Mouse (Mus musculus): Measurements from ENCODE around the gene Ccdc102a. TPM values are rescaled to one million over a fixed set of nuclear protein-coding genes. Genes with fewer than 3 reads are reported as not detected.

Gene Ccdc102a
- polyA plus RNA-seq, 1 experiment from 2014 or later, result 1.3 TPM

GRCm38 (mm10) chr8:94950046-94950445, 32.1 kb upstream of the Ccdc102a start:
- WGBS (ENCODE audit: insufficient replicate concordance), result 19% methylated on average over 4 of the region's 4 CpGs
- ATAC-seq (peak; percentile 58; the same call in 1 of the 2 replicates), DNase-seq (peak; percentile 79)
- Histone ChIP-seq H3K27ac (ENCODE audit: low read depth) (no peak overlapping the region), H3K4me2 (ENCODE audit: low read depth, low read length) (no peak overlapping the region), H3K36me3 (replicated peaks; ENCODE audit: insufficient read depth, low read length) (no peaks in the 10 kb centered on the region), H3K4me1 (ENCODE audit: insufficient read depth) (peaks cover 15% of the 10 kb centered on the region), H3K27me3 (ENCODE audit: insufficient read depth, low read length) (peaks cover 4% of the 10 kb centered on the region; the same call in 1 of the 2 replicates), H3K9ac (replicated peaks) (no peak overlapping the region), H3K4me3 (ENCODE audit: low read depth, low read length) (no peak overlapping the region), H3K9me3 (ENCODE audit: low read length) (no peaks in the 10 kb centered on the region)
- TF ChIP-seq EP300 (IDR thresholded peaks at IDR 0.05; ENCODE audit: low read depth), result no peak
- TF ChIP-seq CTCF (IDR thresholded peaks at IDR 0.05; ENCODE audit: low read depth), result peak; percentile 99

DNA sequence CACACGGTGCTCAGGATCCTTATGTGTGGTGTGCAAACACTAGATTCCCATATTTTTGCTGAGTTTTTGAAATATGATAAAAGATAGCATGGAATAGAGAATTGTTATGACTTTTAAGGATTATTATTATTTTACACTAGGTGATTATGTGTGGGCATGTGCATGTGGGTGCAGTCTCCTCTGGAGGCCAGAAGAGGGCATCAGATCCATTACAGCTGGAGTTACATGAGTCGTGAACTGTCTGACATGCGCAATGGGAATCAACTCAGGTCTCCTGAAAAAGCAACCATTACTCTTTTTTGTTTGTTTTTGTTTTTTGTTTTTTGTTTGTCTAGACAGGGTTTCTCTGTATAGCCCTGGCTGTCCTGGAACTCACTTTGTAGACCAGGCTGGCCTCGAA, 31.1 kb upstream of the Ccdc102a start:
- DNase-seq, result no peak
- no peak overlapping the region for H3K4me3 ChIP-seq (ENCODE audit: low read depth, low read length)
- H3K9ac ChIP-seq (replicated peaks), result no peak overlapping the region
- no peak overlapping the region for H3K4me2 ChIP-seq (ENCODE audit: low read depth, low read length)
- H3K36me3 ChIP-seq (replicated peaks; ENCODE audit: insufficient read depth, low read length), result no peaks in the 10 kb centered on the region
- no peak for ATAC-seq
- no peak for TF ChIP-seq EP300 (IDR thresholded peaks at IDR 0.05; ENCODE audit: low read depth)
- TF ChIP-seq CTCF (IDR thresholded peaks at IDR 0.05; ENCODE audit: low read depth), result peak; percentile 44
- peaks cover 4% of the 10 kb centered on the region; the same call in 1 of the 2 replicates for H3K27me3 ChIP-seq (ENCODE audit: insufficient read depth, low read length)
- H3K4me1 ChIP-seq (ENCODE audit: insufficient read depth), result peaks cover 5% of the 10 kb centered on the region
- whole genome bisulfite sequencing (ENCODE audit: insufficient replicate concordance), result 76% methylated on average over 4 of the region's 4 CpGs
- no peak overlapping the region for H3K27ac ChIP-seq (ENCODE audit: low read depth)
- no peaks in the 10 kb centered on the region for H3K9me3 ChIP-seq (ENCODE audit: low read length)

- no peaks in the 10 kb centered on the region for H3K36me3 ChIP-seq (replicated peaks; ENCODE audit: insufficient read depth, low read length)
- peaks cover 4% of the 10 kb centered on the region; the same call in 1 of the 2 replicates for H3K27me3 ChIP-seq (ENCODE audit: insufficient read depth, low read length)
- no peak for TF ChIP-seq CTCF (IDR thresholded peaks at IDR 0.05; ENCODE audit: low read depth)
- no peak for TF ChIP-seq EP300 (IDR thresholded peaks at IDR 0.05; ENCODE audit: low read depth)
- no peak overlapping the region for H3K9ac ChIP-seq (replicated peaks)
- ATAC-seq, result no peak
- 81% methylated on average over 4 of the region's 4 CpGs for whole genome bisulfite sequencing (ENCODE audit: insufficient replicate concordance)
- H3K9me3 ChIP-seq (ENCODE audit: low read length), result no peaks in the 10 kb centered on the region
- H3K4me3 ChIP-seq (ENCODE audit: low read depth, low read length), result no peak overlapping the region
- H3K27ac ChIP-seq (ENCODE audit: low read depth), result no peak overlapping the region
- no peaks in the 10 kb centered on the region for H3K4me1 ChIP-seq (ENCODE audit: insufficient read depth)
- no peak overlapping the region for H3K4me2 ChIP-seq (ENCODE audit: low read depth, low read length)
- DNase-seq, result no peak
These were observed 30.5 kb upstream of the Ccdc102a start for GRCm38 (mm10) chr8:94948421-94948820.

DNA sequence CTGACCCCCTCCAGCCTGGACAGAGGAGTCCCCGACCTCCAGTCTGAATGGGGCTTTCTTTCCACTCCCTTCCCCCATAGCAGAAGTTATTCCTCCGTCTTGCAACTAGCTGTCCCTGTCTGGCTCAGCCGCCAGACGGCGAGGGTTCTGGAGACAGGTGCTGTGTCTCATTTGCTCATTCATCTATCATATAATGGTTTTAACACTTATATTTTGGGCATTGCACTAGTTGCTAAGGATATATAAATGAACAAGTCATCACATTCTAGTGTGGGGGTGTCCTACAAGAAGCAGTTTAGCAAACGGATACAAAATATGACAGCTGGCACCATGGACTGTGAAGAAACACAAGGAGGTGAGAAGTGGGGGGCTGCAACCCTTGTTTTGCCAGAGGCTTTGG, 27.3 kb upstream of the Ccdc102a start:
- H3K36me3 ChIP-seq (replicated peaks; ENCODE audit: insufficient read depth, low read length), result no peaks in the 10 kb centered on the region
- H3K9ac ChIP-seq (replicated peaks), result no peak overlapping the region
- no peak overlapping the region for H3K4me2 ChIP-seq (ENCODE audit: low read depth, low read length)
- H3K4me3 ChIP-seq (ENCODE audit: low read depth, low read length), result no peak overlapping the region
- no peaks in the 10 kb centered on the region for H3K9me3 ChIP-seq (ENCODE audit: low read length)
- TF ChIP-seq CTCF (IDR thresholded peaks at IDR 0.05; ENCODE audit: low read depth) (no peak), EP300 (IDR thresholded peaks at IDR 0.05; ENCODE audit: low read depth) (no peak)
- DNase-seq, result no peak
- no peaks in the 10 kb centered on the region for H3K4me1 ChIP-seq (ENCODE audit: insufficient read depth)
- WGBS (ENCODE audit: insufficient replicate concordance), result 68% methylated on average over 6 of the region's 6 CpGs
- H3K27me3 ChIP-seq (ENCODE audit: insufficient read depth, low read length), result peaks cover 4% of the 10 kb centered on the region; the same call in 1 of the 2 replicates
- no peak for ATAC-seq
- no peak overlapping the region for H3K27ac ChIP-seq (ENCODE audit: low read depth)

- 18% methylated on average over 6 of the region's 6 CpGs for WGBS (ENCODE audit: insufficient replicate concordance)
- no peaks in the 10 kb centered on the region for H3K9me3 ChIP-seq (ENCODE audit: low read length)
- H3K9ac ChIP-seq (replicated peaks), result no peak overlapping the region
- H3K4me3 ChIP-seq (ENCODE audit: low read depth, low read length), result no peak overlapping the region
- H3K4me1 ChIP-seq (ENCODE audit: insufficient read depth), result no peaks in the 10 kb centered on the region
- ATAC-seq (peak; percentile 27; the same call in 1 of the 2 replicates), DNase-seq (peak; percentile 85)
- no peaks in the 10 kb centered on the region for H3K36me3 ChIP-seq (replicated peaks; ENCODE audit: insufficient read depth, low read length)
- no peak overlapping the region for H3K27ac ChIP-seq (ENCODE audit: low read depth)
- no peak for TF ChIP-seq EP300 (IDR thresholded peaks at IDR 0.05; ENCODE audit: low read depth)
- TF ChIP-seq CTCF (IDR thresholded peaks at IDR 0.05; ENCODE audit: low read depth), result peak; percentile 97
- peaks cover 4% of the 10 kb centered on the region; the same call in 1 of the 2 replicates for H3K27me3 ChIP-seq (ENCODE audit: insufficient read depth, low read length)
- H3K4me2 ChIP-seq (ENCODE audit: low read depth, low read length), result no peak overlapping the region
These were observed 24.7 kb upstream of the Ccdc102a start for GRCm38 (mm10) chr8:94942566-94942965.

DNA sequence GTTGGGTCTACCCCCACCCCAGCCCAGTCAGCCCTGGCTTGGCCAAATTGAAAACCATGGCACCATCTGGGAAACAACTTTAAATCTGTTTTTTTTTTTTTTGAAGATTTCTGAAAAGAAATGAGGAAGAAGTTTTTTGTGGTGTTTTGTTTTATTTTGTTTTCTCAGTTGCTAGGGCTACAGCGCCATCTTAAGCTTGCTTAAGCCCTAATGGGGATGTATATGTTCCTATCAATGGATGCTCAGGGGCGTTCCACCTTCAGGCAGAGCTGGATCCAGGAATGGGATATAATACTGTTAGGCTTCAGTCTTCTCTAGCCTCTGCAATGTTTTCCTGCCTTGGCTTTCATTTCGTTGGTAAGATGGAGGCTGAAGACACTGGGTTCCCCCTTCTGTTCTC, 17.3 kb upstream of the Ccdc102a start:
- ATAC-seq, result no peak
- TF ChIP-seq CTCF (IDR thresholded peaks at IDR 0.05; ENCODE audit: low read depth) (no peak), EP300 (IDR thresholded peaks at IDR 0.05; ENCODE audit: low read depth) (no peak)
- DNase-seq, result no peak
- no peaks in the 10 kb centered on the region for H3K9me3 ChIP-seq (ENCODE audit: low read length)
- 68% methylated on average over 3 of the region's 3 CpGs for WGBS (ENCODE audit: insufficient replicate concordance)
- H3K4me3 ChIP-seq (ENCODE audit: low read depth, low read length), result no peak overlapping the region
- H3K9ac ChIP-seq (replicated peaks), result no peak overlapping the region
- no peaks in the 10 kb centered on the region for H3K27me3 ChIP-seq (ENCODE audit: insufficient read depth, low read length)
- H3K36me3 ChIP-seq (replicated peaks; ENCODE audit: insufficient read depth, low read length), result no peaks in the 10 kb centered on the region
- no peak overlapping the region for H3K27ac ChIP-seq (ENCODE audit: low read depth)
- no peaks in the 10 kb centered on the region for H3K4me1 ChIP-seq (ENCODE audit: insufficient read depth)
- H3K4me2 ChIP-seq (ENCODE audit: low read depth, low read length), result no peak overlapping the region

DNA sequence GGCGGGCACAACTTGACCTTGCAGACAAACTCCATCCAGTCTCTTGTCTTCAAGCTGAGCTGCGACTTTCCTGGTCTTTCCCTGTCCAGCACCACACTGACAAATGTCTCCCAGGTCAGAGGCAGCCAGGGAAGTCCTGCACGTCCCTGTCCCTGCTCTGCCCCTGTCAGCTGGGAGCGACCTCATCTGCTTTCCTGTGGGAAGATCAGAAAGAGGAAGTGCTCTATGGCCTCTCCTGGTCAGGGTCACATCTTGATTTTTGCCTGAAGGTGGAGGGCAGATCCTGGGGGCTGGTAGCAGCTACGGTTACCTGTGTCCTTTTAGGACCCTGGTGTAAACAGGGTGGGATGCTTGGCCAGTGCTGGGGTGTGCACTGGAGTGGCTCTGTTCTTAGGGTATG, 16.0 kb upstream of the Ccdc102a start:
- Histone ChIP-seq H3K4me3 (ENCODE audit: low read depth, low read length) (no peak overlapping the region), H3K36me3 (replicated peaks; ENCODE audit: insufficient read depth, low read length) (no peaks in the 10 kb centered on the region), H3K4me2 (ENCODE audit: low read depth, low read length) (no peak overlapping the region), H3K27me3 (ENCODE audit: insufficient read depth, low read length) (no peaks in the 10 kb centered on the region), H3K4me1 (ENCODE audit: insufficient read depth) (no peaks in the 10 kb centered on the region), H3K27ac (ENCODE audit: low read depth) (no peak overlapping the region), H3K9ac (replicated peaks) (no peak overlapping the region), H3K9me3 (ENCODE audit: low read length) (no peaks in the 10 kb centered on the region)
- TF ChIP-seq CTCF (IDR thresholded peaks at IDR 0.05; ENCODE audit: low read depth) (no peak), EP300 (IDR thresholded peaks at IDR 0.05; ENCODE audit: low read depth) (no peak)
- ATAC-seq, result no peak
- DNase-seq, result no peak
- WGBS (ENCODE audit: insufficient replicate concordance), result 40% methylated on average over 5 of the region's 5 CpGs
